Mouse (Mus musculus): ENCODE measurements at regions not wholly inside any gene's neighbourhood (a gene's known extent, or its start where the extent isn't known, plus 50 kb on each side); places are given as distances from the start of the nearest gene placed in this dataset.

GRCm38 (mm10) chr11:24426995-24427883, 349.4 kb downstream of the Bcl11a start:
- Histone ChIP-seq H3K4me3 (ENCODE audit: low read depth, low read length) (no peak overlapping the region), H3K9me3 (ENCODE audit: low read length) (no peaks in the 10 kb centered on the region), H3K27ac (ENCODE audit: low read length) (no peak overlapping the region), H3K27me3 (replicated peaks; ENCODE audit: insufficient read depth, low read length) (no peaks in the 10 kb centered on the region), H3K4me2 (replicated peaks; ENCODE audit: low read depth, low read length) (no peak overlapping the region), H3K36me3 (ENCODE audit: insufficient read depth, low read length) (no peaks in the 10 kb centered on the region), H3K9ac (replicated peaks; ENCODE audit: low read depth) (no peak overlapping the region), H3K4me1 (ENCODE audit: insufficient read depth, low read depth, low read length) (no peaks in the 10 kb centered on the region)
- TF ChIP-seq EP300 (IDR thresholded peaks at IDR 0.05) (no peak), CTCF (IDR thresholded peaks at IDR 0.05) (no peak)
- WGBS = 17% methylated on average over 5 of the region's 5 CpGs
- no peak for DNase-seq (ENCODE audit: low spot score)
- no peak for ATAC-seq

GRCm38 (mm10) chr11:24448608-24449007, 370.8 kb downstream of the Bcl11a start:
- H3K27ac ChIP-seq (ENCODE audit: low read length) = no peak overlapping the region
- H3K9ac ChIP-seq (replicated peaks; ENCODE audit: low read depth) = no peak overlapping the region
- TF ChIP-seq EP300 (IDR thresholded peaks at IDR 0.05) (no peak), CTCF (IDR thresholded peaks at IDR 0.05) (no peak)
- H3K27me3 ChIP-seq (replicated peaks; ENCODE audit: insufficient read depth, low read length) = no peaks in the 10 kb centered on the region
- no peaks in the 10 kb centered on the region for H3K4me1 ChIP-seq (ENCODE audit: insufficient read depth, low read depth, low read length)
- no peak for DNase-seq (ENCODE audit: low spot score)
- no peaks in the 10 kb centered on the region for H3K36me3 ChIP-seq (ENCODE audit: insufficient read depth, low read length)
- no peak overlapping the region for H3K4me2 ChIP-seq (replicated peaks; ENCODE audit: low read depth, low read length)
- no peak overlapping the region for H3K4me3 ChIP-seq (ENCODE audit: low read depth, low read length)
- 93% methylated on average over 1 of the region's 1 CpGs for WGBS
- H3K9me3 ChIP-seq (ENCODE audit: low read length) = no peaks in the 10 kb centered on the region
- ATAC-seq = no peak

GRCm38 (mm10) chr11:24452267-24452666, 374.4 kb downstream of the Bcl11a start:
- WGBS = 65% methylated on average over 7 of the region's 7 CpGs
- no peaks in the 10 kb centered on the region for H3K27me3 ChIP-seq (replicated peaks; ENCODE audit: insufficient read depth, low read length)
- H3K4me3 ChIP-seq (ENCODE audit: low read depth, low read length) = no peak overlapping the region
- H3K27ac ChIP-seq (ENCODE audit: low read length) = no peak overlapping the region
- no peaks in the 10 kb centered on the region for H3K4me1 ChIP-seq (ENCODE audit: insufficient read depth, low read depth, low read length)
- ATAC-seq (no peak), DNase-seq (ENCODE audit: low spot score) (no peak)
- H3K36me3 ChIP-seq (ENCODE audit: insufficient read depth, low read length) = no peaks in the 10 kb centered on the region
- no peak overlapping the region for H3K9ac ChIP-seq (replicated peaks; ENCODE audit: low read depth)
- no peak overlapping the region for H3K4me2 ChIP-seq (replicated peaks; ENCODE audit: low read depth, low read length)
- no peaks in the 10 kb centered on the region for H3K9me3 ChIP-seq (ENCODE audit: low read length)
- TF ChIP-seq CTCF (IDR thresholded peaks at IDR 0.05) (no peak), EP300 (IDR thresholded peaks at IDR 0.05) (no peak)

GRCm38 (mm10) chr11:24464642-24465041, 386.8 kb downstream of the Bcl11a start:
- H3K4me1 ChIP-seq (ENCODE audit: insufficient read depth, low read depth, low read length) = no peaks in the 10 kb centered on the region
- H3K27ac ChIP-seq (ENCODE audit: low read length) = no peak overlapping the region
- no peaks in the 10 kb centered on the region for H3K27me3 ChIP-seq (replicated peaks; ENCODE audit: insufficient read depth, low read length)
- TF ChIP-seq CTCF (IDR thresholded peaks at IDR 0.05) (no peak), EP300 (IDR thresholded peaks at IDR 0.05) (no peak)
- 46% methylated on average over 4 of the region's 4 CpGs for WGBS
- no peak overlapping the region for H3K4me2 ChIP-seq (replicated peaks; ENCODE audit: low read depth, low read length)
- H3K9ac ChIP-seq (replicated peaks; ENCODE audit: low read depth) = no peak overlapping the region
- H3K9me3 ChIP-seq (ENCODE audit: low read length) = no peaks in the 10 kb centered on the region
- H3K36me3 ChIP-seq (ENCODE audit: insufficient read depth, low read length) = no peaks in the 10 kb centered on the region
- no peak overlapping the region for H3K4me3 ChIP-seq (ENCODE audit: low read depth, low read length)
- ATAC-seq = no peak
- no peak for DNase-seq (ENCODE audit: low spot score)

- no peak overlapping the region for H3K9ac ChIP-seq (replicated peaks; ENCODE audit: low read depth)
- no peaks in the 10 kb centered on the region for H3K9me3 ChIP-seq (ENCODE audit: low read length)
- no peak overlapping the region for H3K4me3 ChIP-seq (ENCODE audit: low read depth, low read length)
- no peaks in the 10 kb centered on the region for H3K36me3 ChIP-seq (ENCODE audit: insufficient read depth, low read length)
- no peaks in the 10 kb centered on the region for H3K27me3 ChIP-seq (replicated peaks; ENCODE audit: insufficient read depth, low read length)
- H3K4me2 ChIP-seq (replicated peaks; ENCODE audit: low read depth, low read length) = no peak overlapping the region
- WGBS = 89% methylated on average over 8 of the region's 8 CpGs
- no peak for DNase-seq (ENCODE audit: low spot score)
- no peaks in the 10 kb centered on the region for H3K4me1 ChIP-seq (ENCODE audit: insufficient read depth, low read depth, low read length)
- TF ChIP-seq CTCF (IDR thresholded peaks at IDR 0.05) = no peak
- TF ChIP-seq EP300 (IDR thresholded peaks at IDR 0.05) = no peak
- H3K27ac ChIP-seq (ENCODE audit: low read length) = no peak overlapping the region
- ATAC-seq = no peak
Measured at GRCm38 (mm10) chr11:24467458-24467857, 389.6 kb downstream of the Bcl11a start.

- Histone ChIP-seq H3K4me1 (ENCODE audit: insufficient read depth, low read depth, low read length) (no peaks in the 10 kb centered on the region), H3K36me3 (ENCODE audit: insufficient read depth, low read length) (no peaks in the 10 kb centered on the region), H3K4me3 (ENCODE audit: low read depth, low read length) (no peak overlapping the region), H3K9ac (replicated peaks; ENCODE audit: low read depth) (no peak overlapping the region), H3K4me2 (replicated peaks; ENCODE audit: low read depth, low read length) (no peak overlapping the region), H3K9me3 (ENCODE audit: low read length) (no peaks in the 10 kb centered on the region), H3K27me3 (replicated peaks; ENCODE audit: insufficient read depth, low read length) (no peaks in the 10 kb centered on the region), H3K27ac (ENCODE audit: low read length) (no peak overlapping the region)
- no peak for DNase-seq (ENCODE audit: low spot score)
- no peak for TF ChIP-seq CTCF (IDR thresholded peaks at IDR 0.05)
- TF ChIP-seq EP300 (IDR thresholded peaks at IDR 0.05) = no peak
- no peak for ATAC-seq
Measured at GRCm38 (mm10) chr11:24470469-24470868, 392.6 kb downstream of the Bcl11a start.

Data from lung, postnatal 0 days (tissue).